Mouse (Mus musculus) heart, postnatal 0 days (tissue): ENCODE results near the gene Anp32e.

Experiments used
- CTCF ChIP-seq: IDR thresholded peaks from 2 replicates; pipeline ENCODE4 v1.5.1; 2016; ENCODE audit warnings: antibody characterized with exemption, control low read depth, low read depth
- EP300 ChIP-seq: IDR thresholded peaks from 2 replicates; pipeline ENCODE4 v1.6.1; 2016; ENCODE audit warnings: antibody characterized with exemption, low read depth

- no peak for TF ChIP-seq CTCF
- no peak for TF ChIP-seq EP300
These were observed 64.1 kb downstream of the Anp32e start for GRCm38 (mm10) chr3:95992990-95993603.
